Mouse (Mus musculus): ENCODE data around the gene Cyp2w1. TPM values are rescaled to one million over a fixed set of nuclear protein-coding genes. Genes with fewer than 3 reads are reported as not detected.
"Not testable (repeated sequence)": the region's sequence is repeated elsewhere in the genome, so short reads cannot be mapped to it uniquely, and the experiment has no call there.

The Cyp2w1 gene
- polyA plus RNA-seq, 1 experiment from 2014 or later = not detected

GRCm38 (mm10) chr5:139334394-139334793 lies 18.0 kb upstream of the Cyp2w1 start:
- H3K36me3 ChIP-seq (ENCODE audit: insufficient read depth, low read length) = peaks cover 21% of the 10 kb centered on the region
- not testable (repeated sequence) for H3K4me2 ChIP-seq (ENCODE audit: low read length); H3K27me3 ChIP-seq (ENCODE audit: insufficient read depth, low read length); H3K4me1 ChIP-seq (replicated peaks; ENCODE audit: insufficient read depth, low read length); H3K9me3 ChIP-seq (replicated peaks; ENCODE audit: low read length); DNase-seq (ENCODE audit: low spot score); H3K9ac ChIP-seq (ENCODE audit: low read depth, low read length); ATAC-seq (replicated peaks; ENCODE audit: low FRiP score, low read depth); H3K4me3 ChIP-seq (replicated peaks; ENCODE audit: low read depth, low read length); H3K27ac ChIP-seq
- WGBS = 84% methylated on average over 10 of the region's 10 CpGs
- TF ChIP-seq CTCF (IDR thresholded peaks at IDR 0.05; ENCODE audit: low read depth) = peak; percentile 37; the same call in 1 of the 2 replicates

DNA sequence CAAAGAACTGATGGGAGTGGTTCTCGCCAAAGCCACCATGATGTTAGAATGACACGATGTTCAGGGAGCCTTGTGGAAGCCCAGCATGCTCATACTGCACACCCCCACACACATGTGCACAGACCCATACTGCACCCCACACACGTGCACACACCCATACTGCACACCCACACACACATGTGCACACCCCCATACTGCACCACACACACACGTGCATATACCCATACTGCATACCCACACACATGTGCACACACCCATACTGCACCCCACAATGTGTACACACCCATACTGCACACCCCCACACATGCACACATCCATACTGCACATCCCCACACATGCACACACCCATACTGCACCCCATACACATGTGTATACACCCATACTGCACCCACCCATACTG lies 16.8 kb upstream of the Cyp2w1 start:
- Histone ChIP-seq H3K27ac (no peak overlapping the region), H3K9me3 (replicated peaks; ENCODE audit: low read length) (no peaks in the 10 kb centered on the region), H3K4me3 (replicated peaks; ENCODE audit: low read depth, low read length) (no peak overlapping the region), H3K9ac (ENCODE audit: low read depth, low read length) (no peak overlapping the region), H3K36me3 (ENCODE audit: insufficient read depth, low read length) (peaks cover 31% of the 10 kb centered on the region), H3K27me3 (ENCODE audit: insufficient read depth, low read length) (no peaks in the 10 kb centered on the region), H3K4me1 (replicated peaks; ENCODE audit: insufficient read depth, low read length) (0 out of 2 replicates have a peak, but pooled peaks cover 4% of the 10 kb centered on the region), H3K4me2 (ENCODE audit: low read length) (no peak overlapping the region)
- no peak for TF ChIP-seq CTCF (IDR thresholded peaks at IDR 0.05; ENCODE audit: low read depth)
- 88% methylated on average over 4 of the region's 4 CpGs for WGBS
- ATAC-seq (replicated peaks; ENCODE audit: low FRiP score, low read depth) (no peak), DNase-seq (ENCODE audit: low spot score) (no peak)

DNA sequence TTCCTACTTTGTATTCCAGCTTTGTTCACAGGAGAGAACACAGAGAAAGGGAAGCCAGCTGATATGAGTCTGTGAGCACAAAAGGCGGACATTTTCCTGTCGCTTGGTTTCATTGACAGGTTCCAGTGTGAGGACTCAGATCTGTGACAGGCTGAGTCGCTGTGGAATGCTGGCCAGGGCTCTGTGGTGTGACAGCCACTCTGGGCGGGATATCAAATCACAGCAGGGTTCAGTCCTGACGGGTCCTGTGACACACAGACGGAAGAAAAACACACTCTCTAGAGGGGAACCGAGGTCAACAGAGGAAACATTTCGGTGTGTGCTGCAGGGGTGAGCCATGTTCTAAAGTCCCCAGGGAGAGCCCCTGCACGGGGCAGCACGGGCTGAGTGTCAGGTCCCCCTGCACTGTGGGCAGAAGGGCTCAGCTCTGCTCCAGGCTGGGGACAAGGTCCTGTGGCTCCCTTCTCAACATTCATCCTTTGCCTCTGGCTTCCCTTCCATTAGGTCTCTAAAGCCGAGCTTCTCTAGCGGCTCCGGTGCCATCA lies 14.5 kb upstream of the Cyp2w1 start:
- H3K9me3 ChIP-seq (replicated peaks; ENCODE audit: low read length) = no peaks in the 10 kb centered on the region
- no peak overlapping the region for H3K4me2 ChIP-seq (ENCODE audit: low read length)
- H3K36me3 ChIP-seq (ENCODE audit: insufficient read depth, low read length) = peaks cover 44% of the 10 kb centered on the region
- DNase-seq (ENCODE audit: low spot score) (no peak), ATAC-seq (replicated peaks; ENCODE audit: low FRiP score, low read depth) (no peak)
- no peaks in the 10 kb centered on the region for H3K27me3 ChIP-seq (ENCODE audit: insufficient read depth, low read length)
- H3K9ac ChIP-seq (ENCODE audit: low read depth, low read length) = no peak overlapping the region
- 0 out of 2 replicates have a peak, but pooled peaks cover 4% of the 10 kb centered on the region for H3K4me1 ChIP-seq (replicated peaks; ENCODE audit: insufficient read depth, low read length)
- H3K27ac ChIP-seq = no peak overlapping the region
- TF ChIP-seq CTCF (IDR thresholded peaks at IDR 0.05; ENCODE audit: low read depth) = no peak
- 53% methylated on average over 13 of the region's 13 CpGs for WGBS
- no peak overlapping the region for H3K4me3 ChIP-seq (replicated peaks; ENCODE audit: low read depth, low read length)

DNA sequence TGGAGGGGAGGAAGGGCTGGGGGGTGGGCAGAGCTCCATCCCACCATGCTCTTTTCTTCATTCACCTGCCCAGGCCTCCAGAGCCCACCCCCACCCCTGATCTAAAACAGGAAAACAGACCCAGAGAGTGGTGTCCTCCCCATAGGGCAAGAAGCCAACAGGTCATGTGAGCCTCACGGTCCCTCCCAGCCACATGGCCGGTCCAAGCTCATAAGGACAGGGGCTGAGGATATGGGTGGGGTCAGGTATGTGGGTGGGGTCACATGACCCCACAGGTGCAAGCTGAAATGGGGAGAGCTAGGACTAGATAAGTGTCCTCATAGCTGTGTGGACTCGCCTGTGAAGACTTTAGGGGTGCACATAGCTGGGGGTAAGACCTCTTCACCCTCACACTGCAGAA lies 14.0 kb upstream of the Cyp2w1 start:
- no peaks in the 10 kb centered on the region for H3K27me3 ChIP-seq (ENCODE audit: insufficient read depth, low read length)
- no peak overlapping the region for H3K9ac ChIP-seq (ENCODE audit: low read depth, low read length)
- peaks cover 44% of the 10 kb centered on the region for H3K36me3 ChIP-seq (ENCODE audit: insufficient read depth, low read length)
- H3K9me3 ChIP-seq (replicated peaks; ENCODE audit: low read length) = no peaks in the 10 kb centered on the region
- no peak for TF ChIP-seq CTCF (IDR thresholded peaks at IDR 0.05; ENCODE audit: low read depth)
- H3K27ac ChIP-seq = no peak overlapping the region
- DNase-seq (ENCODE audit: low spot score) = no peak
- 57% methylated on average over 3 of the region's 3 CpGs for WGBS
- H3K4me1 ChIP-seq (replicated peaks; ENCODE audit: insufficient read depth, low read length) = 0 out of 2 replicates have a peak, but pooled peaks cover 1% of the 10 kb centered on the region
- no peak overlapping the region for H3K4me2 ChIP-seq (ENCODE audit: low read length)
- no peak for ATAC-seq (replicated peaks; ENCODE audit: low FRiP score, low read depth)
- no peak overlapping the region for H3K4me3 ChIP-seq (replicated peaks; ENCODE audit: low read depth, low read length)

DNA sequence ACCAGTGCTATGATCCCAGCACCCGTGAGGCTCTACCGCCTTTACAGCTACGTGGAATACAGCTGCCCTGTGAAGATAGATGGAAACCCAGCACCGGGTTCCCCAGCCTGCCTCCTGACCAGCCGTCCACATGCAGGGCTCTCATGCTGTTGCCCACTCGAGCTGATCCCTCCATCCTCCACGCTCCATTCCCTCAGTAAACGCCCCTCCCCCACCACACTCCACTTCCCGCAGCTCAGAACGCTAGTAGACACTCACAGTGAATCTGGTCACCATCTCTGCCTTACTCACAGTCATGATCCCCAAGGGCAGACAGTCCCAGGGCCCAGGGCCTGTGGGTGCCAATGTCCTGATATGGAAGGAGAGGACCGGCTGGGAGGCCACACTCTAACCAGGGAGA lies 13.5 kb upstream of the Cyp2w1 start:
- no peak overlapping the region for H3K27ac ChIP-seq
- no peak for TF ChIP-seq CTCF (IDR thresholded peaks at IDR 0.05; ENCODE audit: low read depth)
- DNase-seq (ENCODE audit: low spot score) = no peak

GRCm38 (mm10) chr5:139344021-139344686 lies 8.3 kb upstream of the Cyp2w1 start:
- DNase-seq (ENCODE audit: low spot score) (peak; percentile 89), ATAC-seq (replicated peaks; ENCODE audit: low FRiP score, low read depth) (peak; percentile 56)
- peak overlapping the region; percentile 96 for H3K4me2 ChIP-seq (ENCODE audit: low read length)
- no peaks in the 10 kb centered on the region for H3K27me3 ChIP-seq (ENCODE audit: insufficient read depth, low read length)
- H3K27ac ChIP-seq = peak overlapping the region; percentile 89
- peaks cover 24% of the 10 kb centered on the region for H3K36me3 ChIP-seq (ENCODE audit: insufficient read depth, low read length)
- H3K4me1 ChIP-seq (replicated peaks; ENCODE audit: insufficient read depth, low read length) = peaks cover 8% of the 10 kb centered on the region; the same call in 1 of the 2 replicates
- 4% methylated on average over 12 of the region's 12 CpGs for WGBS
- no peaks in the 10 kb centered on the region for H3K9me3 ChIP-seq (replicated peaks; ENCODE audit: low read length)
- peak overlapping the region; percentile 91 for H3K4me3 ChIP-seq (replicated peaks; ENCODE audit: low read depth, low read length)
- H3K9ac ChIP-seq (ENCODE audit: low read depth, low read length) = peak overlapping the region; percentile 96
- peak; percentile 84 for TF ChIP-seq CTCF (IDR thresholded peaks at IDR 0.05; ENCODE audit: low read depth)

More for the DNA sequence above, 13.5 kb upstream of the Cyp2w1 start:
- Histone ChIP-seq H3K9ac (ENCODE audit: low read depth, low read length) (no peak overlapping the region), H3K4me3 (replicated peaks; ENCODE audit: low read depth, low read length) (no peak overlapping the region), H3K4me2 (ENCODE audit: low read length) (no peak overlapping the region), H3K36me3 (ENCODE audit: insufficient read depth, low read length) (peaks cover 44% of the 10 kb centered on the region), H3K4me1 (replicated peaks; ENCODE audit: insufficient read depth, low read length) (0 out of 2 replicates have a peak, but pooled peaks cover 3% of the 10 kb centered on the region), H3K27me3 (ENCODE audit: insufficient read depth, low read length) (no peaks in the 10 kb centered on the region), H3K9me3 (replicated peaks; ENCODE audit: low read length) (no peaks in the 10 kb centered on the region)
- WGBS = 56% methylated on average over 11 of the region's 11 CpGs
- ATAC-seq (replicated peaks; ENCODE audit: low FRiP score, low read depth) = no peak

Data from kidney, postnatal 0 days (tissue).